Mouse (Mus musculus): ENCODE data around the gene Slc20a1.

Gene Slc20a1

DNA sequence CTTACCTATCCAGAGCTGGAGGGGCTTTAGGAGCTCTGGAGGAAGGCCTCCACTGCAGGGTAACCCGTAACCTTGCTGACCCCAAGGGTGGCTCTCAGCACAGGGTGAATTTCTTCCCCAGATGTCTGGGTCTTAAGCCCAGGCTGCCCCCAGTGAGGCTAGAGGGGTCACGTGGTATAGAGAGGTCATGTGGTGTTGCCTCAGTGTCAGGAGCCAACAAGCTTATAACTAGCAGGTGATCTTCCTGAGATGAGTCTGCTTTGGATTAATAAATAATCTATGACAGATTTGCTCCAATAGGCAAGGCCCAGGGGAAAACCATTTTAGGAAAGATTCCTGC is 55.0 kb downstream of the Slc20a1 start:
- DNase-seq (ENCODE audit: low spot score in 2 of 2): no peak

DNA sequence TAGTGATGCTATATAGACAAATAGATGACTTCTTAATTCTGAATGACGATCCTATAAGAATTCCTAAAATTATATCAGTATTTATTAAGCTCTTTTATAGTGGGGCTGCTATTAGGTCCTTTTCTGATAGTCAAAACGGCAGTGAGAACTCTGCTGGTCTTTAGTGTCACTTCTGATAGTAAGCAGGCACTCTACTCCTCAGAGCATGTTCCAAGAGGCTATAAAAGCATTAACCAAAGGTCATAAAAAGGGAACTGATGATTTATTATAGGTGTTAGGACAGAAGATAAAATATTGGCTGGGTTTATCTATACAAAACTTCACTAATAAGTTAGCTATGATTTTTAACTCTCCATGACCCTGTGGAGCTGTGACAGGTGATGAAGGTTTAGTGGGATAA is 55.5 kb downstream of the Slc20a1 start:
- DNase-seq (ENCODE audit: low spot score in 2 of 2): no peak

DNA sequence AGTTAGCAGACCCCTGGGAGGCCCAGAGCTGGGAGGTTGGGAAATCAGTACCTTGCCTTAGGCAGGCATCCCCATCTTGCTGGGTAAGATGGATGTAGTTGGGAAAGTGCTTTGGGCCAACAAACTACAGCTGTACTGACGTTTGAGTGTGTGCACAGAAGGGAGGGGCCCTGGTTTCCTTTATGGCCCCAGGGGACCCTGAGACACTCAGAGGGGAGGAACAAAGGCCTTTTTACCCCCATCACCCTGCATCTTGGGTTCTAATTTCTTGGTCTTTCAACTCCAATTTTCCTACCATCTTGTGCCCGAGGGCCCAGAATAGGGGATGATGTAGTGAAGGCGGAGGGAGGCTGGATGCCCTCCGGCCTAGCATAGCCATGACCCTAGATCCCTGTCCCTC is 57.4 kb downstream of the Slc20a1 start:
- DNase-seq (ENCODE audit: low spot score in 2 of 2): no peak

DNA sequence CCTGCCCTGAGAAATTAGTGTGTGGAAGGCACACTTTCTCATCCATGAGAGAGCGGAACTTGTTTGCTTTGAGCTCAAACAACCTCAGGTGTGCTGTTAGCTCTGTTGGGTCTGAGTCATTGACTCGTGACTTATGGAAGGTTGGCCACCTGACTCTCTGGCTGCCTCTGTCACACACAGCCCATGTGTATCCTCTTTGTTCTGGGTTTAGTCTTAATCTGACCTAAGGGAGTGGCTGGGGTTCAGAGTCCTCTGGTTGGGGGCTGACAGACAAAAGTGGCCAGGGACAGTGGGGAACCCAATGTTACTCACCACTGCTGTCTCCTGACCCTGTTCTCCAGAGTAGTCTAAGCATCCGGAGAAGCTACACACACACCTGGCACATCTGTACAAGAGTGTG is 59.5 kb downstream of the Slc20a1 start:
- DNase-seq (ENCODE audit: low spot score in 2 of 2): no peak

DNA sequence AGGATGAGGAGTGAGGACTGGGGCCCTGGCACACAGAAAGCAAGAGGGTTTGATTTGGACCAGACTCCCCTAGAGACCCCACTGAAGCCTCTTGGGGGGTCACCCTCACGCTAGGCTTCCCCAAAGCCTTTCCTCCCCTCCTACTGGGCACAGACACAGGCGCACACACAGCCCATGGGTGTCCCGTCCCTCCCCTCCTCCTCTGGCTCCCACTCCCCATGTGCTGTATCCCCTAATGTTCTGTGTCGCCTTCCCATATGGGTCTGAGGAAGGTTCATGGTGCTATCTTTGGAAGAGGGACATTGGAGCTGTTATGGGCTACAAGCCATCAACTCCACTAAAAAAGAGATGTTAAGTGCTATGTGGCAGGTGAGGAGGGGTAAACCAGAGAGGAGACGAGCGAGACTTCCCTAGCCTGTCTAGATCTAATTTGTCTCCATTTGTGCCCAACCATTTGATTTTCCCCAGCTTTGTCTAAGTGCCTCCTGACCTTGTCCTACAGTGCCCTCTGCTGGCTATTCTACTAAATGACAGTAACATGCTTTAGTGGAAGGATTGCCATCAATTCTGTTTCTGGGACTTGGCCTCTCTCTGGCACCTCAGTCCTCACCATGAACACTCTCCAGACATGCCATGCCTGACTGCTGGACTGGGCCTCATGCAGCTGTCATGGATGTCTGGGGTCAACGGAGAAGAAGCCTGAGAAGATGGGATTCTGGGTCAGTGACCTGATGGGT is 60.1 kb downstream of the Slc20a1 start:
- DNase-seq (ENCODE audit: low spot score in 2 of 2): peak; percentile 34 to 87

DNA sequence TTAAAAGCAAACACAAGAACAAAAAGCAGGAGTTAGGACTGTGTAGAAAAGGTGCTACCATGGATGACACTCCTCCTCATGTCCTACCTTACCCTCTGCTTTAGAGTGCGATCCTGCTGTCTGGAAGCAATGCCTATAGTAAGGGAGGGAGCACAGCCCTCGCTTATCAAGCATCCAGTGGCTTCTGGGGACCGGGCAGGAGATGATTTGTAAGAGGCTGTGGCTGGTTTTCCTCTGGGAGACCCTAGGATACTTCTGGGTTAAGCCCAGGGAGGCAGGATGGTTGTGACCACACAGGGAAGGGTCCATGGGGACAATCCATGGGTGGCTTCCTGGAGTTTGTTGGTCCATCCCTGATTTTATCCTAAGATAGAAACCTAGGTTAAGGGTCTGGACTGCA is 62.1 kb downstream of the Slc20a1 start:
- DNase-seq (ENCODE audit: low spot score in 2 of 2): no peak
